Mouse (Mus musculus) spleen, adult 10 weeks (tissue): ENCODE results near the gene March11. TPM values are rescaled to one million over a fixed set of nuclear protein-coding genes. Genes with fewer than 3 reads are reported as not detected.

Source experiments
- polyA plus RNA-seq: library from polyadenylated mRNA; stranded (reverse); fragments of 350-450 nt; fragmentation: Illumina TruSeq; extraction: RNeasy Lipid Tissue Mini Kit (QIAGEN cat#74804); gene quantifications from one replicate; pipeline ENCODE4 v1.2.3, GENCODE M21; 2015; ENCODE audit warnings: low replicate concordance; ENCODE audit not compliant: insufficient read depth

Gene March11
- polyA plus RNA-seq: not detected

GRCm38 (mm10) chr15:26308629-26309230 is at the start of gene March11:
TSS of gene March11 (plus strand) at chr15:26309048.

